Mouse (Mus musculus): ENCODE data around the gene Snai1.
A peak's percentile ranks its signal among the peaks of the same experiment; 100 is the strongest.

Gene Snai1

DNA sequence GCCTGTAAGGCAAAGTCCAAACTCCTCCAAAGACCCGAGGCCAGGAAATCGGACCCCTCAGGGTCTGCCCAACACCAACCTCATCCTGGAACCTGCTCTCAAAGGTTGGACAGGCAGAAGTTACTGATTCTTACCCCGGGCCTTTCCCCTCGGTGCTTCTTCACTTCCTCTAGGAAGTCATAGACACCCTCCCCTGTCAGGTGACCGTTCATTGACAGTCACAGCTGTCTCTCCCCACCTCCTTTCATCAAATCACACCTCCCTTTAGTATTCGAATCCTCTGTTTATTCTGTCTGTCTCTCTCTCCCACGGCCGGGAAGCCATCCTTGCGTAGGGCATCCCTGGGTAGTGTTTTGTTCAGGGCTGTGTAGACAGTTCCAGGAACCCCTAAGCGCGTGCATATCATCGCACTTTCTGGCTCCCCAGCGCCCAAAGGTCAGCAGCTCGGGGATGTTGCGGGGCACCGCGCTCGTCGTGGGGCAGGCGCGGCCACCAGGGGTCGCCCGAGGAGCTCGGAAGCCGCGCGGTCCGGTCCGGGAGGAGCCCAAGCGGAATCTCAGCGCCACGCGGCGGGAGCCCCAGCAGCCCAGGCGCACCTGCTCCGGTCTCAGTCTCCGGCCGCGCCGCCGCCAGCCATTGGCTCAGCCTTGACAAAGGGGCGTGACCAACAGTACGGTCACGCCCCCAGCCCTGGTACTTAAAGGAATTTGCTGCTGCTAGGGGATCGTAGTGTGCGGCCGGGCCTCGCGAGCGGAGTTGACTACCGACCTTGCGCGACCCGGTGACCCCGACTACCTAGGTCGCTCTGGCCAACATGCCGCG is at the start of gene Snai1:
TSS of gene Snai1 (plus strand) at position 720 of the 822 bp plus-strand sequence.
- peak; percentile 99 for DNase-seq (ENCODE audit: low spot score)

GRCm38 (mm10) chr2:167490813-167491525 is 47.0 kb upstream of the Snai1 start:
- no peak for DNase-seq (ENCODE audit: low spot score)

DNA sequence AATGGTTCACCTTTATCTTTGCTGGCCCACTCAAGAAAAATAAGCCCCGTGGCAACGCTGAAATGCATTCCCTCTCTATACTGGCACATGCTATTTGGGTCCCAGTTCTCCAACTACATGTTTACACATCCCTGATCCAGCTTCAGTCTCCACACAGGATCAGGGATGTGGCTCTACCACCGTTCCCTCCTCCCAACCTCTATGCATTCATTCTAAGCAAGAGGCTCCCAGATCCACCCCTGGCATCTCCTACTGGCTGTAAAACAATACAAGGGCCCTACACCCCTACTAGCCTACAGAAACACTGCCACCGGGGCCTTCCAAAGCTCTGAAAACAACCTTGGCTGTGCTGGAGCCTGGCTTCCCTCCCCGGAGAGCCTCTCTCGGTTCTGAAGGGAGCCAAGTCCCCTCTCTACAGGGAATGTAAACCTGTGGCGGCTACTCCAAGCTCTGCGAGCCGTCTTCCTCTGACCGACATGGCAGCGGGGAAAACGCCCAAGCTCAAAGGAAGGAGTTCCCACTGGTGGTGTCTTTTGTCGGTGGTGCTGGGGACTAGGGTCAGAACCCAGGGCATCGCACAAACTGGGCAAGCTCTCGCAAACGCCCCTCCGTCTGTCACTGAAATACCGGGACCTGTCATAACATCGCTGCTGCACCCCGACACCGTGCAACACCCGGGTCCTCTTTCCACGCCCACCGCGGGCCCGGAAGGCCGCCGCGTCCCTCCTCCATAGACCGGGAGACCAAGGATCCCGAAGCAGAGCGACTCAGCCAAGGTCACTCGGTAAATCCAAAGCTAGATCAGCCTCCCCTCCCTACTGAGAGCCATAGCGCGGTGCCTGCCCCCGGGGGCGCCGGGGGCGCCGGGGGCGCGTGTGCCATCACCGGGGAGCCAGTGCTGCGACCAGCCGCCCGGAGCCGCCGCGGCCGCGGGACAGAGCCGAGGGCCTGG is 46.0 kb upstream of the Snai1 start, which contains the start of gene Rnf114:
TSS of gene Rnf114 (plus strand) at position 889 of the 952 bp plus-strand sequence.
- no peak for DNase-seq (ENCODE audit: low spot score)

DNA sequence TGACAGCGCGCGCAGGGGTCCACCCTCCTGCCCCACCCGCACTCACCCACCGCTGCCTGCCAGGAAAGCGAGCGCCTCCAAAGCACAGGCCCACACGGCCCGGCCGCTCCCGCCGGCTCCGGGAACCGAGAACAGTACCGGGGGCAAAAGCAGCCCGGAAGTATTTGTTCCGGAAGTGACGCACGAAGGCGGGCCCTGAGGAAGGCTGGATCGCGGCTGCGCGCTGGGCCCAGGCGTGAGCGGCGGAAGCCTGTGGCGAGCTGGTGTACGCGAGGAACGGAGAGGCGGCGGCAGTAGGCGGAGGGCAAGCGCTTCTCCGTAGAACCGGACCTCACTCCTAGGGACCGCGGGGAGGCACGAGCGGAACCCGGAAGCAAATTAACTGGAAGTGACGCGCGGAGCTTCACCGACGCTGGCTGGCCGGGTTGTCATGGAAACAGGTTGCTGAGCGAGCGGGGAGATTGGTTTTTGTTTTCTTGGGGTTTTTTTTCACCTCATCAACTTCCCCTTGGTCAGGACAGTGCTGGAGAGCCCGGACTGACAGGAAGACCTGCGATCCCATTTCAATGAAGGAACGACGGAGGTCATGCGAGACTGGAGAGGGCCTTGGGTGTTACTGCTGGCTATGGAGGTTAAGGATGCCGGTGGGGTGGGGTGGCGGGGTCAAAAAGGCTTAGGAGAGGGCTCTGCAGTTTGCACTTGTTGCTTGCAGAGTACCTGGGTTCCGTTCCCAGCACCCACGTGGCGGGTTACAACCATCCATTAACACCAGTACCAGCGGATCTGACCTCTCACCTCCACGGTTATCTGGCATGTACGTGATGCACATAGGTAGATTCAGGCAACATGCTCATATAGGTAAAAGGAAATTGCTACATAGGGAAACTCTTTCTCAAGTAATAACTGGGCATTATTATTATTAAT is 45.0 kb upstream of the Snai1 start, which contains the start of gene Spata2:
TSS of gene Spata2 (minus strand) at position 175 of the 924 bp plus-strand sequence.
- peak; percentile 91 for DNase-seq (ENCODE audit: low spot score)

DNA sequence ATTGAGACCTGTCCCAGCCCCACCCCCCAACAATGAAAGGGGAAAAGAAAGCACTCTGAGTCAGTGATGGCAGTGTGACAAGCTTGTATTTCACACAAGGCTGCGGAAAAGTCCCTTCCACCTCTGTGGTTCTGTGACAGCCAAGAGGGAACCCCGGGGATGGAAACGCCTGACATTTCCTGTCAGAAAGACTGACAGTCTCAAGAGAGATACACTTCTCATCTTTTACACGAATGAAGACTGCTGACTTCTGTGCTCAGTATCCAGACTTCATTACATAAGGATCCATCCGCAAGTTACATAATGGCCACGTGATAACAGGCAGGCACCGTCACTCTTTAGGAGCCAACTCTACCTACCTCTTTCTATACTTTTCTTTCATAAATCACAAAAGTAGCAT is 41.6 kb upstream of the Snai1 start:
- DNase-seq (ENCODE audit: low spot score), result no peak

GRCm38 (mm10) chr2:167497272-167497671 is 40.7 kb upstream of the Snai1 start:
- peak; percentile 51 for DNase-seq (ENCODE audit: low spot score)

DNA sequence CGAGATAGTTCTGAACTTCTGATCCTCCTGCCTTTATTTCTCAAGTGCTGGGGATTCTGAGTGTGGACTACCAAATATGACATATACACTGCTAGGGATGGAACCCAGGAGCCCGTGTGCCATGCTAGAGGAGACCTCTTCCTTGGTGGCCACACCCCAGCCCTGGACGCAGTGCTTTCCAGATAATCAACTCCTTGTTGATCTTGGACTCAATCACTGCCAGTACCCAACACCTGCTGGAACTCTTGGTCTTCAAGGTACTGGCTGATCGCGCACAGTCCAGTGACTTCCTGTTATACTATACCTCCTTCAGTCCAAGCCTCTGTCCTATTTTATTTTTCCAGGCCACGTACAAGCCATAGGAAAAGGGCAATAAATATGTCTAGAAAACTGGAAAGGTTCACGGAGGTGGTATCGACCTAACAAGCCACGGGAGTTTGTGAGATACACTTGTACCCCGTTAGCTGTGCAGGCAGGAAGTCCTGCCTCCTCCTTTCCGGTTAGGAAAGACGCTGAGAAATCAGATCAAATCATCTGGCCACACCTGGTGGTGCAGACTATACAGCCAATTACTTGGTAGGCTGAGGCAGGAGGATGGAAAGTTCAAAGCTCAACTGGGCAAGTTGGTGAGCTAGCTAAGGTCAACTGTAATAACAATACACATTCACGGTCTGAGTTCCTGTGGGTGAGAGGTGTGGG is 35.3 kb upstream of the Snai1 start:
- no peak for DNase-seq (ENCODE audit: low spot score)

DNA sequence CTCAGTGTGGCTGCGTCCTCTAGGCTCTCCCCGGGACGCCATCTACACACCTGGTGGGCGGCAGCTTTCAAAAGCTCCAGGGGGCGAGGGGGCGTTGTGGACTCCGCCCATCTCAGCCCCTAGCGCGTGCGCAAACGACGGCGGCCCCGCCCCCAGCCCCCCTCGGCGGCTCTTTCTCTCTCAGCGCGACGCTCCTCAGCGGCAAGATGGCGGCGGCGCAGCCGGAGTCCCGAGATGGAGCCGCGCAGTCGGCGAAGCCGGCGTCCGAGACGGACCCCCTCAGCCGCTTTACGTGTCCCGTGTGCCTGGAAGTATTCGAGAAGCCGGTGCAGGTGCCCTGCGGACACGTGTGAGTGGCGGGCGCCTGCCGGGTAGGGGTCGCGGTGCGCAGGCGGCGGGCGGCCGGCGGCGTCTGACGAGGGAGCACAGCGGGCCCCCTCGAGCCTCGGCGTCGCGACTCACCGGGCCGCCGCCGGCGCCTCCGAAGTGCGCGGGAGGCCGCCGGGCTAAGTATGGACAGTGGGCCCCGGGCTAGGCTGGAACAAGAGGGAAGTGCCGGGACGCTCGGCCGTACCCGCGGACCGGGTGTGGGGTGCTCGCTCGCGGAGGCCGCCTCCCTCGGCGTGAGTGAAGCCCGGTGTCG is 34.6 kb upstream of the Snai1 start:
- peak; percentile 83 for DNase-seq (ENCODE audit: low spot score)

GRCm38 (mm10) chr2:167503896-167504349 is 34.1 kb upstream of the Snai1 start:
- DNase-seq (ENCODE audit: low spot score), result peak; percentile 71

GRCm38 (mm10) chr2:167505127-167505526 is 32.9 kb upstream of the Snai1 start:
- no peak for DNase-seq (ENCODE audit: low spot score)

DNA sequence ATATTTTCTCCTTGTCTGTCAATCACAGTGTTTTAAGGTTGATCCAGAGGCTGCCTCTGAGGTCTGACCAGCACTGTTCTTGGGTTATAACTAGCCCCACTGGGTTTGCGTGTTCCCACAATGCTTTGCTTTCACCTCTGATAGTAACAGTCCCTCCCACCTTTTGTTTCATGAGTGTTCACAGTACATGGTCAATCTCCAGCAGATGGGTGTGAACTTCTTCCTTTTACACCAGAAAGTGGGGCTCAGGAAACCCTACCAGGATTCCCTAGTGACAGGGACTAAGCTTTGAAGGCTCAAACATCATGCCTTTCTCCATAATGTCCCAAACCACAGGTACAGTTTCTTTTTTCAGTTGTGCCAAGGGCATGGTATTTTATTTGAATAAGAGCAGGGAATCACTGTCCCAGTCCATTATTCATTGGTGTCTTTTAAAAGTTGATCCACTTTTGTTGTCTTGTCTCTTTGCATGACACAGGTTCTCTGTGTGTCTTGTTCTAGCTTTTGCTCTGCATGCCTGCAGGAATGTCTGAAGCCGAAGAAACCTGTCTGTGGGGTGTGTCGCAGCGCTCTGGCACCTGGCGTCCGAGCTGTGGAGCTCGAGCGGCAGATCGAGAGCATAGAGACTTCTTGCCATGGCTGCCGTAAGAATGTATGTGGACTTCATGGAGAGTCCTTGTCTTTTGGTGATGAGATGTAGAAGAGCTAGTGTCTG is 31.3 kb upstream of the Snai1 start:
- no peak for DNase-seq (ENCODE audit: low spot score)

DNA sequence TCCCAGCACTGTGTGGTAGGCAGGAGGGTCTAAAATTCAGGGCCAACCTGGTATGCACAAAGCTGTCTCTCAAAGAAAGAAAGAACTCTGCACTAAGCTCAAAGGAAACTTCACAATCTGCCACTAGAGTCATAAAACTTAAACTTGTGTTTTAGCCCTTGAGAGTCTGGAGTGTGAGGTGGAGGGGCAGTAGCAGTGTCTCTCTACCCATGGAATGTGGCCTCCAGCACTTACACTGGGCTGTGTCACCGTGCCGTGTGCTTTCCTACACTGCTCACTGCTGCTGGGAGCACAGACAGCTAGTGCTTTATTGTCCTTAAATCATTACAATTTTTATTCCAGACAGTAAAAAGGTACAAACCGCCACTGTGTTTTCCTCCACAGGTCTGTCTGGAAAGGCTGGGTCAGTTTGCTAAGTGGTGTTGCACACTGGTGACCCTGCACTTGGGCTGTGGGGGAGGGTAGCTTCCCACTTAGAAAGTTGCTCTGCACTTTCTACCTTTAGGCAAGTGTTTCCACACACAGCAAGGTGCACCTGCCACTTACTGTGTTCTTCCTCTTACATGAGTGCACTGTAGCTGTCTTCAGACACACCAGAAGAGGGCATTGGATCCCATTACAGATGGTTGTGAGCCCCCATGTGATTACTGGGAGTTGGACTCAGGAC is 30.1 kb upstream of the Snai1 start:
- DNase-seq (ENCODE audit: low spot score), result no peak

DNA sequence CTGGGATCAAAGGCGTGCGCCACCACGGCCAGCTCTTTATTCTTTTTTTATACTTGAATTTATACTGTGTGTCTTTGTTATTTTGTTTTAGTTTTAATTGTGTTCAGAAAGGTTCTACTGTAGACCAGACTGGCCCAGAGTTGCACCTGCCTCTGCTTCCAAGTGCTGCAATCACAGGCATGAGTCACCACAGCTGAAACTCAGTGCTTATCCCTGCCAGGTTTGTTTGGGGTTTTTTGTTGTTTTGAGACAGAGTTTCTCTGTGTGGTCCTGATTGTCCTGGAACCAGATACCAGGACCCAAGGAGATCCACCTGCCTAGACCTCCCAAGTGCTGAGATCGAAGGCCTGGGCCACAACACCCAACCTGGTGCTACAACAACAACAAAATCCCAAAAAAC is 29.4 kb upstream of the Snai1 start:
- DNase-seq (ENCODE audit: low spot score), result no peak

DNA sequence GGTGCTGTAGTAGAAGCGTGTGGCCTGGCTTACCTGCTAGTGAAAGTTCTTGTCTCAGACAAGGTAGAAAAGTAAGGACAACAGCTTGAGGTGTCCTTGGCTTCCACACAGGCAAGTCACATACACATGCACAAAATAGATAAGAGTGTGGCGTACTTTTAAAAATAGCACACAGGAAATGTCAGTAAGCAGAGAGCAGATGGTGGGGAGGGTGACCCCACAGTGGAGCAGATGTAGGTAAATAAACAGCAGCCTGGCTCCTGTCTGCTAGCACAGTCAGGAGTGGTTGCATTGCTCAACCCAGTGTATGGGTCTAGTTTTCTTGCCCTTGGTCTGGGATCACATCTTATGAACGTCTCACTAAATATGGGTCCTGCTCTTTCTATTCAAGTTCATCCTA is 27.5 kb upstream of the Snai1 start:
- DNase-seq (ENCODE audit: low spot score), result no peak

DNA sequence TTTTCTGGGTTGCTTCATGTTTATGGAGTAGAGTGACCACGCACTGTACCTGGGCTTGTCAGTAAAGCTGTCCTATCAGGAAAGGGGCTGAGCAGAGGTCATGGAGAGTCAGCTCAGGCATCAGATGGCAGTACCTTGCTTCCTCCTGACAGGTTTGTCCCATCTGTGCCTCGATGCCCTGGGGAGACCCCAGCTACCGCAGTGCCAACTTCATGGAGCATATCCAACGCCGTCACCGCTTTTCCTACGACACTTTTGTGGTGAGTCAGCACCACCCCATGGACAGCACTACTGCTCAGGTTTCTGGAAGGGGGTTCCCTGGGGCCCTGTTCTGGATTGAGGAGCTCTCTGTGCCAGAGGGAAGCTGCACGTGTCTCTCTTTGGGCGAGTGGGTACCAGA is 25.6 kb upstream of the Snai1 start:
- DNase-seq (ENCODE audit: low spot score), result no peak

GRCm38 (mm10) chr2:167512970-167513369 is 25.0 kb upstream of the Snai1 start:
- no peak for DNase-seq (ENCODE audit: low spot score)

DNA sequence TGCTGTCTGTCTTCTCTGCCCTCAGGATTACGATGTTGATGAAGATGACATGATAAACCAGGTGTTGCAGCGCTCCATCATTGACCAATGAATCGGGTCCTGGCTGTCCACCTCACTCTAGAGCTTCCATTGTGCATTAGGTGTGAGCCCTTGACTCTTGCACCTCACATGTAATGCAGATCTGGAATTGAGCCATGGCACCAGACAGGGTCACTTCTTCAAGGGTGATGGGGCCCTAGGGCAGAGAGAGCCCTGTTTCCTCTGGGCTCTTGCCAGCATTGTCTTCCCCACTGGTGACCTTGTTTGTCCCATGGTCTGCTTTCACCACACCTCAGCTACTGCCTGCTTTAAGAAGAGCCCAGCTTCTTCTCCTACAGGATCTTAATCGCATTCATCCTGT is 23.4 kb upstream of the Snai1 start:
- no peak for DNase-seq (ENCODE audit: low spot score)

GRCm38 (mm10) chr2:167515688-167516087 is 22.3 kb upstream of the Snai1 start:
- DNase-seq (ENCODE audit: low spot score), result no peak
